Mouse (Mus musculus) heart, adult 2 months (tissue): ENCODE data around the gene Renbp. TPM values are rescaled to one million over a fixed set of nuclear protein-coding genes. Genes with fewer than 3 reads are reported as not detected.

Source experiments
- DNase-seq, 2 experiments: peaks; one replicate each; pipeline ENCODE4 v3.0.0; 2021
- H3K27ac ChIP-seq: fragments of 200-600 bp; 2 replicates; pipeline ENCODE4 v1.8.1; 2022
- H3K27me3 ChIP-seq: fragments of 200-500 bp; 2 replicates; pipeline ENCODE4 v1.6.1; 2012; ENCODE audit warnings: mild to moderate bottlenecking, low read length, inconsistent platforms, mixed read lengths; ENCODE audit not compliant: control insufficient read depth, insufficient read depth
- H3K36me3 ChIP-seq: fragments of 200-500 bp; 2 replicates; pipeline ENCODE4 v1.6.1; 2012; ENCODE audit warnings: low read length, inconsistent platforms; ENCODE audit not compliant: control insufficient read depth, insufficient read depth
- H3K4me1 ChIP-seq: fragments of 200-500 bp; 2 replicates; pipeline ENCODE4 v1.6.1; 2011; ENCODE audit warnings: low read length; ENCODE audit not compliant: control insufficient read depth, insufficient read depth
- H3K4me3 ChIP-seq: fragments of 200-600 bp; 2 replicates; pipeline ENCODE4 v1.8.1; 2022
- H3K79me2 ChIP-seq: fragments of 200-500 bp; replicated peaks from 2 replicates; pipeline ENCODE4 v1.6.1; 2012; ENCODE audit warnings: mild to moderate bottlenecking, inconsistent platforms, low read length, moderate library complexity, mixed read lengths; ENCODE audit not compliant: control insufficient read depth, insufficient read depth
- H3K9ac ChIP-seq: fragments of 200-500 bp; 2 replicates; pipeline ENCODE4 v1.6.1; 2012; ENCODE audit warnings: low read depth, mild to moderate bottlenecking, control low read depth, inconsistent platforms, low read length, mixed read lengths
- CTCF ChIP-seq: fragments of 200-600 bp; IDR thresholded peaks from 2 replicates; pipeline ENCODE4 v1.8.1; 2022; ENCODE audit warnings: antibody characterized with exemption, mild to moderate bottlenecking, moderate library complexity
- EP300 ChIP-seq: fragments of 200-500 bp; IDR thresholded peaks from 2 replicates; pipeline ENCODE4 v1.6.1; 2011; ENCODE audit warnings: low read depth, low read length, control low read depth; ENCODE audit not compliant: insufficient read depth
- POLR2A ChIP-seq: fragments of 200-500 bp; IDR thresholded peaks from 2 replicates; pipeline ENCODE4 v1.6.1; 2011; ENCODE audit warnings: mild to moderate bottlenecking, low read depth, low read length, control low read depth; ENCODE audit not compliant: insufficient read depth
- whole genome bisulfite sequencing: fragments of 180-500 bp; shearing (Covaris S2); methylation state at CpG from one replicate; pipeline ENCODE4 v1.1.7; 2018; 5-methylcytosine and 5-hydroxymethylcytosine counted together
- intact Hi-C: fragments of 180-260 bp; cut with DNase I; formaldehyde crosslinking; loops from one replicate; pipeline ENCODE4 v1.15.1; 2025
- polyA plus RNA-seq: library from polyadenylated mRNA; depleted of rRNA; stranded (reverse); fragments of >200 nt; gene quantifications from 2 replicates; pipeline ENCODE4 v1.2.3, GENCODE M21; 2012
- total RNA-seq, 2 experiments: library from RNA; stranded (reverse); gene quantifications; 2 replicates each; pipeline ENCODE4 v1.2.3; 2021

The Renbp gene
- total and polyA plus RNA-seq, 3 experiments = 3.7 to 7.1 (median 5.1) TPM

- Histone ChIP-seq H3K27ac (no peak overlapping the region), H3K27me3 (no peaks in the 10 kb centered on the region), H3K9ac (no peak overlapping the region), H3K4me3 (no peak overlapping the region), H3K4me1 (no peaks in the 10 kb centered on the region), H3K79me2 (no peaks in the 10 kb centered on the region), H3K36me3 (no peaks in the 10 kb centered on the region)
- intact Hi-C loops = no loop called here
- WGBS = 40% methylated on average over 3 of the region's 3 CpGs
- DNase-seq = no peak
- no peak for TF ChIP-seq POLR2A
- TF ChIP-seq CTCF = peak; percentile 36
Measured at GRCm38 (mm10) chrX:73897959-73898358, 32.7 kb downstream of the Renbp start.

- no peaks in the 10 kb centered on the region for H3K79me2 ChIP-seq
- intact Hi-C loops = loop anchor here (2.0 kb wide), 1 partner anchor 97 kb away; no protein-coding TSS in a partner anchor
- 13% methylated on average over 2 of the region's 2 CpGs for WGBS
- H3K4me3 ChIP-seq = no peak within 1 kb of the TSS
- H3K9ac ChIP-seq = no peak within 1 kb of the TSS
- no peaks in the 10 kb centered on the region for H3K27me3 ChIP-seq
- TF ChIP-seq POLR2A (no peak), CTCF (peak; percentile 68), EP300 (no peak)
- peak; percentile 27 to 56 for DNase-seq
- H3K36me3 ChIP-seq = no peaks in the 10 kb centered on the region
- H3K27ac ChIP-seq = no peak within 1 kb of the TSS
- H3K4me1 ChIP-seq = no peaks in the 10 kb centered on the region
Measured at GRCm38 (mm10) chrX:73895719-73896118, 34.9 kb downstream of the Renbp start, which contains the start of gene L1cam. L1cam (minus strand) TSS chrX:73896105.

- Histone ChIP-seq H3K36me3 (no peaks in the 10 kb centered on the region), H3K79me2 (no peaks in the 10 kb centered on the region), H3K4me3 (no peak overlapping the region), H3K27ac (no peak overlapping the region), H3K4me1 (no peaks in the 10 kb centered on the region), H3K9ac (no peak overlapping the region), H3K27me3 (no peaks in the 10 kb centered on the region)
- no peak for DNase-seq
- 90% methylated on average over 14 of the region's 14 CpGs for WGBS
- intact Hi-C loops = no loop called here
- no peak for TF ChIP-seq POLR2A
- no peak for TF ChIP-seq CTCF
- TF ChIP-seq EP300 = no peak
Measured at GRCm38 (mm10) chrX:73892833-73893232, 37.8 kb downstream of the Renbp start.

GRCm38 (mm10) chrX:73891551-73892152 lies 39.0 kb downstream of the Renbp start, which contains the start of gene Avpr2:
Avpr2 (plus strand) TSS chrX:73892102.
- no peak for DNase-seq
- H3K36me3 ChIP-seq = no peaks in the 10 kb centered on the region
- H3K79me2 ChIP-seq = no peaks in the 10 kb centered on the region
- no peak within 1 kb of the TSS for H3K27ac ChIP-seq
- no peak within 1 kb of the TSS for H3K4me3 ChIP-seq
- no peak within 1 kb of the TSS for H3K9ac ChIP-seq
- 75% methylated on average over 6 of the region's 6 CpGs for WGBS
- no peaks in the 10 kb centered on the region for H3K27me3 ChIP-seq
- intact Hi-C loops = no loop called here
- H3K4me1 ChIP-seq = no peaks in the 10 kb centered on the region
- TF ChIP-seq POLR2A (no peak), CTCF (no peak), EP300 (no peak)

- no peak for DNase-seq
- Histone ChIP-seq H3K4me1 (no peaks in the 10 kb centered on the region), H3K36me3 (no peaks in the 10 kb centered on the region), H3K27me3 (0 out of 2 replicates have a peak, but pooled peaks cover 2% of the 10 kb centered on the region), H3K4me3 (no peak overlapping the region), H3K9ac (no peak overlapping the region), H3K27ac (no peak overlapping the region), H3K79me2 (no peaks in the 10 kb centered on the region)
- 60% methylated on average over 6 of the region's 6 CpGs for WGBS
- intact Hi-C loops = no loop called here
- TF ChIP-seq EP300 = no peak
- TF ChIP-seq POLR2A = no peak
- no peak for TF ChIP-seq CTCF
Measured at GRCm38 (mm10) chrX:73881463-73881862, 49.2 kb downstream of the Renbp start.

GRCm38 (mm10) chrX:73881036-73881427 lies 49.6 kb downstream of the Renbp start:
- TF ChIP-seq CTCF (no peak), POLR2A (no peak), EP300 (no peak)
- no peak overlapping the region; the same call in 1 of the 2 replicates for H3K9ac ChIP-seq
- peak overlapping the region; percentile 30; the same call in 1 of the 2 replicates for H3K4me3 ChIP-seq
- H3K27ac ChIP-seq = no peak overlapping the region
- no peaks in the 10 kb centered on the region for H3K4me1 ChIP-seq
- 0 out of 2 replicates have a peak, but pooled peaks cover 2% of the 10 kb centered on the region for H3K27me3 ChIP-seq
- intact Hi-C loops = no loop called here
- H3K36me3 ChIP-seq = no peaks in the 10 kb centered on the region
- WGBS = 35% methylated on average over 16 of the region's 16 CpGs
- DNase-seq = no peak
- H3K79me2 ChIP-seq = no peaks in the 10 kb centered on the region
